Mouse (Mus musculus): ENCODE measurements around the gene Zfp646. TPM values are rescaled to one million over a fixed set of nuclear protein-coding genes. Genes with fewer than 3 reads are reported as not detected.
"Not testable (repeated sequence)": the region's sequence is repeated elsewhere in the genome, so short reads cannot be mapped to it uniquely, and the experiment has no call there.

Gene Zfp646
- total RNA-seq, 4 experiments from 2014 or later: 12.2 to 14.5 (median 14.0) TPM

- DNase-seq (ENCODE audit: low spot score in 2 of 2): no peak
Observed at GRCm38 (mm10) chr7:127880431-127880830, 4.4 kb downstream of the Zfp646 start.

- peak; percentile 55 to 79 for DNase-seq (ENCODE audit: low spot score in 2 of 2)
Observed at GRCm38 (mm10) chr7:127885951-127886350, 9.9 kb downstream of the Zfp646 start.

- DNase-seq (ENCODE audit: low spot score in 2 of 2): no peak
Observed at GRCm38 (mm10) chr7:127886551-127886950, 10.5 kb downstream of the Zfp646 start.

GRCm38 (mm10) chr7:127887191-127887590, 11.2 kb downstream of the Zfp646 start:
- no peak for DNase-seq (ENCODE audit: low spot score in 2 of 2)

- no peak for DNase-seq (ENCODE audit: low spot score in 2 of 2)
Observed at GRCm38 (mm10) chr7:127887781-127888180, 11.8 kb downstream of the Zfp646 start.

- no peak for DNase-seq (ENCODE audit: low spot score in 2 of 2)
Observed at GRCm38 (mm10) chr7:127888821-127889220, 12.8 kb downstream of the Zfp646 start.

GRCm38 (mm10) chr7:127890798-127891197, 14.8 kb downstream of the Zfp646 start, which contains the start of gene Prss53:
Gene Prss53, minus strand, starts transcription at chr7:127890970.
- no peak for DNase-seq (ENCODE audit: low spot score in 2 of 2)

- DNase-seq (ENCODE audit: low spot score in 2 of 2): no peak
Observed at GRCm38 (mm10) chr7:127894480-127894879, 18.5 kb downstream of the Zfp646 start.

GRCm38 (mm10) chr7:127895442-127895841, 19.4 kb downstream of the Zfp646 start, which contains the start of the genes Gm21974 and Vkorc1:
Gene Gm21974, minus strand, starts transcription at chr7:127895454.
Gene Vkorc1, minus strand, starts transcription at chr7:127895617.
- peak; percentile 95 for DNase-seq (ENCODE audit: low spot score in 2 of 2)

GRCm38 (mm10) chr7:127895891-127896290, 19.9 kb downstream of the Zfp646 start:
- DNase-seq (ENCODE audit: low spot score in 2 of 2): not testable (repeated sequence)

GRCm38 (mm10) chr7:127896384-127896783, 20.4 kb downstream of the Zfp646 start:
- DNase-seq (ENCODE audit: low spot score in 2 of 2): peak; percentile 37 to 57

GRCm38 (mm10) chr7:127897542-127897941, 21.5 kb downstream of the Zfp646 start:
- no peak for DNase-seq (ENCODE audit: low spot score in 2 of 2)

- no peak for DNase-seq (ENCODE audit: low spot score in 2 of 2)
Observed at GRCm38 (mm10) chr7:127898179-127898956, 22.3 kb downstream of the Zfp646 start.

GRCm38 (mm10) chr7:127899997-127900396, 24.0 kb downstream of the Zfp646 start:
- DNase-seq (ENCODE audit: low spot score in 2 of 2): no peak

- no peak for DNase-seq (ENCODE audit: low spot score in 2 of 2)
Observed at GRCm38 (mm10) chr7:127901772-127902171, 25.8 kb downstream of the Zfp646 start.

- peak; percentile 61 to 68 for DNase-seq (ENCODE audit: low spot score in 2 of 2)
Observed at GRCm38 (mm10) chr7:127903971-127904796, 28.2 kb downstream of the Zfp646 start, which contains the start of gene Bckdk. Gene Bckdk, plus strand, starts transcription at chr7:127904082.

GRCm38 (mm10) chr7:127907939-127908338, 31.9 kb downstream of the Zfp646 start:
- DNase-seq (ENCODE audit: low spot score in 2 of 2): no peak

GRCm38 (mm10) chr7:127908656-127909055, 32.6 kb downstream of the Zfp646 start:
- peak; percentile 29 to 61 for DNase-seq (ENCODE audit: low spot score in 2 of 2)

- DNase-seq (ENCODE audit: low spot score in 2 of 2): peak; percentile 73 to 78
Observed at GRCm38 (mm10) chr7:127912190-127912871, 36.3 kb downstream of the Zfp646 start, which contains the start of gene Kat8. Gene Kat8, plus strand, starts transcription at chr7:127912516.

GRCm38 (mm10) chr7:127912938-127913337, 36.9 kb downstream of the Zfp646 start:
- no peak for DNase-seq (ENCODE audit: low spot score in 2 of 2)

- DNase-seq (ENCODE audit: low spot score in 2 of 2): no peak
Observed at GRCm38 (mm10) chr7:127915293-127915692, 39.3 kb downstream of the Zfp646 start.

All from gastrocnemius, adult 8-10 months (tissue).